Mouse (Mus musculus) heart, embryonic 15.5 days (tissue): ENCODE data around the gene Tbkbp1. TPM values are rescaled to one million over a fixed set of nuclear protein-coding genes. Genes with fewer than 3 reads are reported as not detected.

Experiments
- ATAC-seq: fragments of 200-750 bp; cut with Nextera tagmentation; replicated peaks from 2 replicates; pipeline ENCODE4 v1.8.0; 2017; ENCODE audit warnings: low read depth, moderate TSS enrichment; ENCODE audit not compliant: insufficient number of reproducible peaks, insufficient read depth, low FRiP score
- H3K27ac ChIP-seq: fragments of 300-500 bp; sonication (generic); 2 replicates; pipeline ENCODE4 v1.5.1; 2015; ENCODE audit warnings: mild to moderate bottlenecking, inconsistent platforms
- H3K27me3 ChIP-seq: fragments of 300-500 bp; sonication (generic); 2 replicates; pipeline ENCODE4 v1.6.1; 2015; ENCODE audit warnings: inconsistent platforms
- H3K36me3 ChIP-seq: fragments of 300-500 bp; sonication (generic); 2 replicates; pipeline ENCODE4 v1.6.1; 2015; ENCODE audit warnings: mild to moderate bottlenecking, inconsistent platforms
- H3K4me1 ChIP-seq: fragments of 300-500 bp; sonication (generic); replicated peaks from 2 replicates; pipeline ENCODE4 v1.6.1; 2015; ENCODE audit warnings: inconsistent platforms
- H3K4me2 ChIP-seq: fragments of 300-500 bp; sonication (generic); 2 replicates; pipeline ENCODE4 v1.6.1; 2015; ENCODE audit warnings: inconsistent platforms, mild to moderate bottlenecking, moderate library complexity
- H3K4me3 ChIP-seq: fragments of 300-500 bp; sonication (generic); 2 replicates; pipeline ENCODE4 v1.5.1; 2015; ENCODE audit warnings: mild to moderate bottlenecking, inconsistent platforms
- H3K9ac ChIP-seq: fragments of 300-500 bp; sonication (generic); 2 replicates; pipeline ENCODE4 v1.6.1; 2015; ENCODE audit warnings: mild to moderate bottlenecking, inconsistent platforms
- H3K9me3 ChIP-seq: fragments of 300-500 bp; sonication (generic); replicated peaks from 2 replicates; pipeline ENCODE4 v1.6.1; 2016; ENCODE audit warnings: inconsistent platforms
- WGBS: fragments of 180-500 bp; shearing (Covaris S2); methylation state at CpG from one replicate; pipeline ENCODE4 v1.1.7; 2015; ENCODE audit warnings: mixed read lengths; 5-methylcytosine and 5-hydroxymethylcytosine counted together
- polyA plus RNA-seq: library from polyadenylated mRNA; unstranded; fragments of >200 nt; fragmentation: Nextera tagmentation; extraction: Ambion mirVana; gene quantifications from 2 replicates; pipeline ENCODE4 v1.2.1, GENCODE M21; 2015

Tbkbp1 gene
- polyA plus RNA-seq, 1 experiment from 2014 or later = 4.7 TPM

GRCm38 (mm10) chr11:97126645-97127468 lies 24.4 kb downstream of the Tbkbp1 start:
- peaks cover 37% of the 10 kb centered on the region for H3K27me3 ChIP-seq
- peaks cover 16% of the 10 kb centered on the region for H3K4me1 ChIP-seq
- H3K9ac ChIP-seq = peak overlapping the region; percentile 58
- H3K9me3 ChIP-seq = no peaks in the 10 kb centered on the region
- H3K36me3 ChIP-seq = no peaks in the 10 kb centered on the region
- peak overlapping the region; percentile 60 for H3K4me3 ChIP-seq
- 4% methylated on average over 32 of the region's 32 CpGs for WGBS
- peak overlapping the region; percentile 92 for H3K4me2 ChIP-seq
- no peak overlapping the region for H3K27ac ChIP-seq
- ATAC-seq = peak; percentile 65

- 60% methylated on average over 10 of the region's 10 CpGs for WGBS
- Histone ChIP-seq H3K36me3 (no peaks in the 10 kb centered on the region), H3K9ac (no peak overlapping the region), H3K4me2 (no peak overlapping the region), H3K4me3 (no peak overlapping the region), H3K9me3 (no peaks in the 10 kb centered on the region), H3K4me1 (peaks cover 16% of the 10 kb centered on the region), H3K27me3 (peaks cover 32% of the 10 kb centered on the region), H3K27ac (no peak overlapping the region)
- no peak for ATAC-seq
These were observed 26.8 kb downstream of the Tbkbp1 start for GRCm38 (mm10) chr11:97124266-97125036.

- Histone ChIP-seq H3K4me3 (no peak overlapping the region), H3K4me1 (peaks cover 16% of the 10 kb centered on the region)
- no peak for ATAC-seq
These were observed 27.9 kb downstream of the Tbkbp1 start for GRCm38 (mm10) chr11:97123282-97123890.

GRCm38 (mm10) chr11:97120641-97121040 lies 30.7 kb downstream of the Tbkbp1 start:
- Histone ChIP-seq H3K4me3 (no peak overlapping the region), H3K27ac (no peak overlapping the region), H3K4me1 (peaks cover 6% of the 10 kb centered on the region; the same call in 1 of the 2 replicates), H3K9me3 (no peaks in the 10 kb centered on the region), H3K36me3 (no peaks in the 10 kb centered on the region), H3K4me2 (no peak overlapping the region), H3K27me3 (peaks cover 49% of the 10 kb centered on the region), H3K9ac (no peak overlapping the region)
- 49% methylated on average over 3 of the region's 3 CpGs for WGBS
- ATAC-seq = no peak

More at GRCm38 (mm10) chr11:97123282-97123890, 27.9 kb downstream of the Tbkbp1 start:
- H3K9ac ChIP-seq = no peak overlapping the region
- peaks cover 35% of the 10 kb centered on the region for H3K27me3 ChIP-seq
- WGBS = 13% methylated on average over 11 of the region's 11 CpGs
- no peak overlapping the region for H3K4me2 ChIP-seq
- no peaks in the 10 kb centered on the region for H3K9me3 ChIP-seq
- no peak overlapping the region for H3K27ac ChIP-seq
- no peaks in the 10 kb centered on the region for H3K36me3 ChIP-seq

- H3K4me1 ChIP-seq = peaks cover 10% of the 10 kb centered on the region
These were observed 31.1 kb downstream of the Tbkbp1 start for GRCm38 (mm10) chr11:97120221-97120620.

GRCm38 (mm10) chr11:97115797-97116196 lies 35.5 kb downstream of the Tbkbp1 start:
- ATAC-seq = no peak
- no peaks in the 10 kb centered on the region for H3K9me3 ChIP-seq
- WGBS = 6% methylated on average over 11 of the region's 11 CpGs
- peaks cover 19% of the 10 kb centered on the region for H3K4me1 ChIP-seq
- no peaks in the 10 kb centered on the region for H3K36me3 ChIP-seq
- no peak overlapping the region for H3K27ac ChIP-seq
- peak overlapping the region; percentile 87 for H3K4me2 ChIP-seq
- H3K4me3 ChIP-seq = peak overlapping the region; percentile 49
- no peak overlapping the region for H3K9ac ChIP-seq
- H3K27me3 ChIP-seq = peaks cover 75% of the 10 kb centered on the region

More at GRCm38 (mm10) chr11:97120221-97120620, 31.1 kb downstream of the Tbkbp1 start:
- Histone ChIP-seq H3K9me3 (no peaks in the 10 kb centered on the region), H3K4me3 (no peak overlapping the region), H3K27me3 (peaks cover 52% of the 10 kb centered on the region), H3K9ac (no peak overlapping the region), H3K4me2 (no peak overlapping the region), H3K36me3 (no peaks in the 10 kb centered on the region), H3K27ac (no peak overlapping the region)
- ATAC-seq = no peak
- 43% methylated on average over 10 of the region's 10 CpGs for WGBS

- WGBS = under 1% methylated on average over 87 of the region's 87 CpGs
- Histone ChIP-seq H3K27ac (no peak within 1 kb of the TSS), H3K4me1 (peaks cover 19% of the 10 kb centered on the region), H3K9ac (peak within 1 kb of the TSS; percentile 33), H3K36me3 (no peaks in the 10 kb centered on the region), H3K9me3 (no peaks in the 10 kb centered on the region), H3K4me3 (peak within 1 kb of the TSS; percentile 49), H3K4me2 (peak within 1 kb of the TSS; percentile 87), H3K27me3 (peaks cover 77% of the 10 kb centered on the region)
- ATAC-seq = no peak
These were observed 36.4 kb downstream of the Tbkbp1 start, which contains the start of gene Tbx21 for GRCm38 (mm10) chr11:97114671-97115601. TSS of gene Tbx21 (minus strand) at chr11:97115331.

GRCm38 (mm10) chr11:97112519-97113125 lies 38.7 kb downstream of the Tbkbp1 start:
- Histone ChIP-seq H3K4me2 (no peak overlapping the region), H3K4me1 (peaks cover 19% of the 10 kb centered on the region), H3K9me3 (no peaks in the 10 kb centered on the region), H3K27ac (no peak overlapping the region), H3K4me3 (no peak overlapping the region), H3K36me3 (no peaks in the 10 kb centered on the region), H3K9ac (no peak overlapping the region), H3K27me3 (peaks cover 61% of the 10 kb centered on the region)
- WGBS = 81% methylated on average over 9 of the region's 9 CpGs
- no peak for ATAC-seq

GRCm38 (mm10) chr11:97108976-97109375 lies 42.3 kb downstream of the Tbkbp1 start:
- Histone ChIP-seq H3K9me3 (no peaks in the 10 kb centered on the region), H3K9ac (no peak overlapping the region), H3K4me2 (no peak overlapping the region), H3K36me3 (no peaks in the 10 kb centered on the region), H3K4me3 (no peak overlapping the region), H3K4me1 (peaks cover under 1% of the 10 kb centered on the region; the same call in 1 of the 2 replicates), H3K27me3 (peaks cover 24% of the 10 kb centered on the region), H3K27ac (no peak overlapping the region)
- no peak for ATAC-seq
- WGBS = 79% methylated on average over 16 of the region's 16 CpGs

GRCm38 (mm10) chr11:97104091-97104483 lies 47.2 kb downstream of the Tbkbp1 start:
- 90% methylated on average over 9 of the region's 9 CpGs for WGBS
- peaks cover 26% of the 10 kb centered on the region for H3K27me3 ChIP-seq
- no peaks in the 10 kb centered on the region; the same call in 1 of the 2 replicates for H3K4me1 ChIP-seq
- ATAC-seq = no peak
- H3K27ac ChIP-seq = no peak overlapping the region
- no peaks in the 10 kb centered on the region for H3K36me3 ChIP-seq
- no peak overlapping the region for H3K9ac ChIP-seq
- no peak overlapping the region for H3K4me3 ChIP-seq
- no peak overlapping the region for H3K4me2 ChIP-seq
- no peaks in the 10 kb centered on the region for H3K9me3 ChIP-seq
